Mouse (Mus musculus) urinary bladder, postnatal 4 days (tissue): ENCODE results near the gene Arhgdia.
A peak's percentile ranks its signal among the peaks of the same experiment; 100 is the strongest.

ENCODE experiments used
- DNase-seq, 2 experiments: peaks; one replicate each; pipeline ENCODE4 v3.0.0; 2021 to 2022; ENCODE audit warnings: low spot score in 2 of 2

Gene Arhgdia

DNA sequence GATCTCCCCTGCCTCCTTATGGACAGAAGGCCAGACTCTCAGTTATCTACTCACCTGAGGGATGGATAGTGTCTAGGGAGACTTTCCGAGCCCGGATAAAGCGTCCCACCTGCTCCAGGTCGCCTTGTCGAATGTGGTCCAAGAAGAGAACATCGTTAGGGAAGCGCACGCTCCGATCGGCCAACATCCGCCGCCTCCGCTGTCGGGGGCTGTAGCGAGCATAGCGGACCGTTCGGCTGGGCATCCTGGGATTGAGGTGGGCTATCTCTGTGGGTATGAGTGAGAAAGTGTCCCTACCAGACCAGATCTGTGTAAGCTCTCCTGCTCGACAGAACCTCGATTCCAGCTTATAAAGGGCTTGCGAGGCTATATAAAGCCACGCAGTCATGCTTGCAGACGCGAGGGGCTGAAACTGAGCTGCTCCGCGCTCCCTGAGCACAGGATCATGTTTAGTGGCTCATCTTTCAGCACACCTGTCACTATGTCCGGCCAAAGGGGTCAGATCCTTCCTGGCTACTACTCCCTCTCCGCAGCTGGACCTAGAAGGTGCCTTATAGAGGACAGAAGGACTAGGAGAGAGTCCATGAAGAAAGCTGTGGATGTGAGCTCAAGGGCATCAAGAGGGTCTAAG, 30.5 kb downstream of the Arhgdia start, which contains the start of gene Ppp1r27:
Gene Ppp1r27 (minus strand): TSS at position 323 of the 631 bp plus-strand sequence.
- no peak for DNase-seq

DNA sequence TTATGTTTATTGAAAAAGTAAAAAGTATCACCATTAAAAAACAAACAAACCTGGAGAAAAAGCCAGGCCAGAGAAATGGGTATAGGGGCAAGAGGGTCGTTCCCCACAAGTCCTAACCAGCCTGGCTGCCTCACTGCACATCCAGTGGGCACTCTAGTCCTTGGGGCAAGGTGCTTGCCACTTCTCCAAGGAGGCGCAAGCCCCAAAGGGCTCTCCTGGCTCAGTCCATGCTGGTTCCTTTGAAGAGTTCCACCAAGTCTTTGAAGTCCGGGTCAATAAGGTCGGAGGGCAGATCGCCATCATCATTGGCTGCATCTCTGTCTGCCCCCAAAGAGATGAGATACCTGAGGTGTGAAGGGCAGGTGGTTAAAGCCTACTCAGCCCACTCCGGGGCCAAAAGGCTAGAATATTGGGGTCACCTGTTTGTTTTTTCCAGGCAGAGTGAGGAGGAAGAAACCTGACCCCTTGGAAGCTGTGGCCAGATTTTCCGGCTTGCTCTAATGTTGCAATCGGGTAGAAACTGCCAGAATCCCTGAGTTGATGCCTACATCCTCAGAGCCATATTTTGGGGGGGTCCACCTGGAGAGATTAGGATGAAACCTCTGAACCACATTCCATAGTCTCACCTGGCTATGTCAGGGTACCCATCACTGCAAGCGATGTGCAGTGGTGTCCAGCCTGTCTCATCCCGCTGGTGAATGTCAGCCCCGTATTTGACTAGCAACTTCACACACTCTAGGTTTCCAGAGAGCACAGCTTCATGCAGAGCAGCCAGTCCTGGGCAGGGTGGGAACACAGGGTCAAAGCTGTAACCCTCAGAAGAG, 31.2 kb downstream of the Arhgdia start:
- DNase-seq, result no peak

DNA sequence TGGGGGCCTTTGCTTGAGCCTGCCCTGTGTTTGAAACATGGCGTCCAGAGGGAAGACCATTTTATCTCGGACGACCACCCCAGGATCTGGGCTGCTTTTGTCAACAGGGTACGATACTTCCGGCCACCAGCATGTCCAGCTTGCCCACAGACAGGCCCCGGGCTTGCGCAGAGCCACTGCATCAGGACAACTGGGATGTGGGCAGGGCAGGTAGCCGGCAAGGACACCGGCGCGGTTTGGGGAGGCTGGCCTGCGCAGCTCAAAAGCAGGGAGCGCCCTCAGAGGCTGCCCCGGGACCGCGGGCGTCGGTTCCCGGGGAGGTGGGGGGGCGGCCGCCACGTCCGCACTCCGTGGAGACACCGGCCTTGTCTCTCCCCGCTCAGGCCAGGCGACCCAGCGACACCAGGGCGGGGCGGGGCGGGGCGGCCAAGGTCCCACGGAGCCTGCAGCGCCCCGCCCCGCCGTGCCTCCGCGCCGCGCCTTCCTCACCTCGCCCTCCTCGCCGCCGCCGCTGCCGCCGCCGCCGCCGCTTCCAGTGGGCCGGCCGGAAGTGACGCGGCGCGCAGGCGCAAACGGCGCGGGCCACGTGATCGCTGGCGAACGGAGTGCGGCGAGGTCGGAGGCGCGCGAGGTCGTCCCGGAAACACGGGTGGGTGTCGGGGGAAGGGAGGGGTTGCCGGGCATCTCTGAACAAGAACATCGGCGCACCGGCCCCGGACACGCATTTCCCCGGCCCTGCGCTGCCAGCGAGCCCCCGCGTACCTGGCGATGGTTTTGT, 32.1 kb downstream of the Arhgdia start, which contains the start of gene Mcrip1:
Gene Mcrip1 (minus strand): TSS at position 560 of the 778 bp plus-strand sequence.
- peak; percentile 91 to 95 for DNase-seq

DNA sequence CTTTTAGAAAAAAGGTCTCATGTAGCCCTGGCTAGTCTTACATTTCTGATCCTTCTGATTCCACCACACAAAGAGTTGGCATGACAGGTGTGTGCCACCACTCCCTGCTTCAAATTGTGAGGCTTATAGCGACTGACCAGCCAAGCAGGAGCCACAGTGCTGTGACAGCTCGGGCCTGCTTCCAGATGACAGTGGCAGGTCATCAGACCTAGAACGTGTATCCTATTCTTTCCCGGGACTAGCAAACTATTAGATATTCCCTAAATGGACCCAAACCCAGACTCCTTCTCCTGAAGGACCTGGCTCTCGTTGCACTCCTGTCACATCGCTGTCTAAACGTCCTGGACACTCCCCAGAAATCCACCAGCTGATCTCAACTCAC, 32.6 kb downstream of the Arhgdia start:
- DNase-seq, result no peak

DNA sequence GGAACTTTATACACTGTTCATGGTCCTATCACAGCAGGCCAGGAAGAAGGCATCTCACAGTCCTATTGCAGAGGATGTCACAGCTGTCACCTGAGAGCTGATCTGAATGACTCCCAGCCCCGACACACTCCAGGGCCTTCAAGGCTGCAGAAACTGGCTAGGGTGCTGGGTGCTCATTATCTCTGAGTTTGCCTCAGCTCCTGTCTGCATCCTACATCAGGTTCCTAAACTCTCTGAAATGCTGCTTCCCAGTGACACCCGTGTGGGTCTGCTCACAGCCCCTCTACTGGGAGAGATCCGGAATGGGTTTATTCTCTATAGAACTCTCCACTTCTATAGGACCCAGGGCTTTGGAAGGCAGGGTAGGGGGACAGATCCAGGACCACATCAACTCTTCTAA, 33.2 kb downstream of the Arhgdia start:
- DNase-seq, result no peak

DNA sequence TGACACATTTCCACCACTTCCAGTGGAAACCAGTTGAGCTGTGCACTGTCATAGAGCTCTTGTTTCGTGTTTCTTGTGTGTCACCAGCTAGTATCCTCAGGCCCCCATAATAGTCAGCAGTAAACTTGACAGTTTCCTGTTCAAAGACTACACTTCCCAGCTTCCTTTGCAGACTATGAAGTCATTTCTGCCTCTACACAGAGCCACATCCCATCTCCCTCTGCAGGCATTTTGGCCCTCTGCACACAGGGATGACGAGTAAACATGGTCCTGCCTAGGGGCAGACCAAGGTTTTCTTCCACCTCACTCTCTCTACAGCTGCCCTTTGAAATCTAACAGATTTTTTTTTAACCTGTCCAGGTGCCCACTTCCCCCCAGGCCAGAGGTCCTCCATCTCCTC, 34.0 kb downstream of the Arhgdia start:
- DNase-seq, result no peak

DNA sequence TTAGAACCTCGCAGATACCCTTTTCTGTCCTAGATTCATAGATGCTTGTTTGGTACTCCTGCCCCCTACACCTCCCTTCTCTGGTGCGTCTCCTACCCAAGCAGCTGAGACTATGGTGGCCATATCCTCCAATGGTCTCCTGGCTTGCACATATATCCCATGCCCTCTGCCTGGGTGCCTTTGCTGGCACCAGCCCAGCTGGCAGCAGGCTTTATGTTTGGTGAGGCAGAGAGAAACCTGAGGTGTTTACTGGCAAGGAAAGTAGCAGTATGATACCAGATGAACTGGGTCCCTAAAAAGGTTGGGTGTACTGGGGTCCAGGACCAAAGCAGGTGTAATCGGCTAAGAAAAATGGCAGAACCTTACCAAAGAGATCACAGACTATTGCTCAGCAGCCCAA, 35.5 kb downstream of the Arhgdia start:
- no peak for DNase-seq

DNA sequence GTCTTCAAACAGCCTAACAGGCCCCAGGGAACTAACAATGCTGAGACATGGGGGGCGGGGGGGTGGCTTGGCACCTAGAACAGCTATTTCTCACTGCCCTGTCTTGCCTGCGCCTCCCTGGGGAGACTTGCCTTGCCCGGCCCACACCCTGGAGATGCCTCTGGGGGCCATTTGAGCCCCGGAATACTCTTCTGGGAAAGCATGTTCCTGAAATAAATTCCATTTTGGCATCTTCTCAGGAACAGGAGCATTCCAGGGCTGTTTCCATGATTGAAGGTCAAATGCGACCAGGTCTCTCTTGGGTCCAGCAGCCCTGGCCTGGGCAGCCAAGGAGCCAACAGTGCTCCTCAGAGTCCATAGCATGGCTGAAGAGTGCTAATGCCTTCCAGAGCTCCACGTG, 39.0 kb downstream of the Arhgdia start:
- no peak for DNase-seq

DNA sequence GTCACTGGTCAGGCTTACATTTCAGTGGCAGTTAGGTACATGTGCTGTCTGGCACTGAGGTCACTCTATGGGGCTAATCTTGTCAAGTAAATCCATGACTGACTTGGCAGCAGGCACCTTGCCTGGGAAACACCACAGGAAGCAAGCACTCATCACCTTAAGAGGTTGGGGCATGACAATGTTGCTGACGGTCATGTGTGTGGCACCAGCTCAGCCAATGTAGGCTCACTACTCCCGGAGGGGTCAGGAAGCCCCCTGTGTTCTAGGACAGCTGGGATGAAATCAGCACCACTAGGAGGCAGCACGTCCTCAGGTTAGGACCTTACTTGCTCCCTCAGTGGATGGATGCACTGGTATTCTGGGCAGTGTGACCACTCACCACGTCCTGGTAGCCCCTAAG, 39.5 kb downstream of the Arhgdia start:
- DNase-seq, result no peak

DNA sequence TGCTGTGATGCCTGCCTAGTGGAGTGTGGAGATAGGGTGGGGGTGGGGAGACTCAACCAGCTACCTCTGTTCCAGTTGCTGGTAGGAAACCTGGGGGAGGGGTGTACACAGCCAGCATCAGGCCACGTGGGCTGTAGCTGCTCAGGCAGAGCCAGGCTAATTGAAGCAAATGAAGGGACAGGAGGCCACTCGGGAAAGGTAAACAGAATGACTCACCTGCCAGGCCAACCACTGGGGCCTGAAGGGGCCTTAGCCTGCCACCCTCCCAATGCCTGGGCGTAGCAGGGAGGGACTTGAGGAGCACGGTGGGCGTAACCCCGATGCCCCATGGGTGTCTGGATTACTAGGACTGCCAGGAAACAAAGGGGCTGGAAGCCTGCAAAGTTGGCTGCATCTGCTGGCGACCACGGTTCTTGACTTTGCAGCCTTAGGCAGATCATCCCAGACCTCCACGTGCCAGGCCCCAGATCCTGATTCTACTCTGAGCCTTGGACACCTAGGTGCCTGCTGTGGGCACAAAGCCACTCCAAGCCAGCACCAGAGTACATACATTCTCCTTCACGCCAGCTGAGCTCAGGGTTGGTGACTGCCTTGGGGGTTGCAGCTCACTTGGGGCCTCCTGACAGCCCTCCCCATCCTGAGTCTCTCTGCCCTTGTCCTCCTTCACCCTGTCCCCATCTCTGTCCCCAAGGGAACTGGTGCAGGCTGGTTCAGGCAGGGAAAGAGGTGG, 42.0 kb downstream of the Arhgdia start:
- DNase-seq, result peak in 1 of 2 experiments; percentile 50

DNA sequence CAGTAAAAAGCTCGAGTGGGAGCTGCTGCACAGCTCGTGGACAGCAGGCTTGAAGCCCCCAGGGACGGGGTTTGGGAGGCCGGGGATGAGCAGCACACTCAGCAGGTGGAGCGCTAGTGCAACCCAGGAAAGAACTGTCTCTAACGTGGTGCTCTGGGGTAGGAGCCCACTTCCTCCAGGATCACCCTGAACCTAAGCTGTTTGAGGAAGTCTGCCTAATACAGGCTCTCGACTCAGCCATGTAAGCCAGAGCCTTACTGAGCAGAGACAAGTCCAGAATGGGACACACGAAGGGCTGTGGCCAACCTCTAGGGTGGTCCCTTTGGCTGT, 42.5 kb downstream of the Arhgdia start:
- DNase-seq, result no peak

DNA sequence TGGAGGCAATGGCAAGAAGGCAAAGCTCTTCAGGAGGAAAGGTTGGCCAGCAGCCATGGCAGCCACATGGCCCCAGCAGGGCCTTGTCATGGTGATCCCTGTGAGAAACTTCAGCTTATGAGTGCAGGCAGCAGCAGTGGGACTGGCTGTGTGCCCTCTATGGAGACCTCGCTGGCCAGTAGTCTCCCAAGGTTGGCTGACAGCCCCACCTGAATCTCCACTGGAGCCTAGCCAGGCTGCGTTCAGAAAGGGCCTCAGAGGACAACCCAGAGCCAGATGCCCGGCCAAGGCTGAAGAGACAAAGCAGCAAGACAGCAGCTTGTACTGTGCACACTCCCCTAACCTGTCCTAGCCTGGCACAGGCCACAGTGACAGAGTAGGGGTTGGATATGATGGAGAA, 42.9 kb downstream of the Arhgdia start:
- DNase-seq, result peak in 1 of 2 experiments; percentile 49

DNA sequence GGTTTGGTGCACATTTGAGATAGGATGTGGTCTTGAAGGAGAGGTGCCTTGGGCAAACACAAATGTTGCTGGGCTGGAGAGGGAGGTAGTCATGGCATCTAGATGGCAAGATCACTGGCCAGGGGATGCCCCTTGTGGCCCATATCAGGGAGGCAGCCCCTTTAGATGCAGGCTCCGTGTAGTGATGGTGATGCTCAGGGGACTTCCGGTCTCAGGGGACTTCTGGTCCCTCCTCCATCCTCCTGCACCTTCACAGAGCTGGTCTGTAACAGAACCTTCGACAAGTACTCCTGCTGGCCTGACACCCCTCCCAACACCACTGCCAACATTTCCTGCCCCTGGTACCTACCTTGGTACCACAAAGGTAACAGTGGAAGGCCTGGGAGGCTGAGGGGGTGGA, 45.6 kb downstream of the Arhgdia start:
- no peak for DNase-seq

DNA sequence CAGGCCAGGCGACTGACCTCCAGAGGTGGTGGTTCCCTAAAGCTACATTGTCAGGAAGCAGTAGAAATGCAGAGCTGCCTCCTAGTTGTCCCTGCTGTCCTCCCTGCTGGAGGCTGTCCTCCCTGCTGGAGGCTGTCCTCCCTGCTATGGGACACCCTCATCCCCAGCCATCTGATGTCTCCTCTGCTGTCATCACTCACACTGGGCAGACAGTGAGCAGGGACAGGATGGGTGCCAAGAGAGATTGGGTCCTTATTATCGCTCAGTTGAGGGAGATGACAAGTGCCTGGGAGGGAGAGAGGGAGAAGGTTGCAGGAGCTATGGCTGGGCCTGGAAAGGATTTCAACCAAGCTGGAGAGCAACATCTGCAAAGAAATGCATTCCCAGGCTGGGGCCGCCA, 46.3 kb downstream of the Arhgdia start:
- DNase-seq, result no peak

DNA sequence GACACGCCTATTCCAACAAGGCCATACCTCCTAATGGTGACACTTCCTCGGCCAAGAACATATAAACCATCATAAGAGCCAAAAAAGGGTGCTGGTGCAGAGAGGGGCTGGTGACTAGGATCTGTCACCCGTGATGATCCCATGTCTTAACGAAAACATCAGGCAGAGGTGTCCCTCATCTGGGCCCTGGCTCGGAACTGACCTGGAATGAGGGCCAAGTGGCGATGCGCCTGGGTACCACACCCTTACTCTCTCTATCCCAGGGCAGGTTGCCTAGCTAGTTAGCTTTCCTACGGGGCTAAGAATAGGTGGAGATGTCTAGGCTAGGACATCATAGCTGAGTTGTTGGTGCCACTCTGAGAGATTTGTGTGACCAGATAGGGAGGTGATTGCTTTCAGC, 47.3 kb downstream of the Arhgdia start:
- DNase-seq, result no peak

DNA sequence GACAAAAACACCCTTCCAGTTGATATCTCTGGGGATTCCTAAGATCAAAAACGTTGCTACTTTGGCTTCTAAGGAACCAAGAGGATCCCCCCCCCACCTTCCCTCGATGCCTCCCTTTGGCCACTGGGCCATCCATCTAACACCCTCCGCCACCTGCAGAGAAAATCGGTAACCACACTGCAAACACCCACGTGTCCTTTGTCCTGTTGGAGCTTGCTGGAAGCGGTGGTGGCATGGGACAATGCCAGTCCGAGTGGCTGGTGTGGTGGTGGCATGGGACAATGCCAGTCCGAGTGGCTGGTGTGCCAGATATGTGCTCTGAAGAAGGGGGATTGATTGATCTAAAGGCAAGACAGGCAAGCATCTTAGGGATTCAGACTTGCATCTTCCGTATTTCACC, 49.8 kb downstream of the Arhgdia start:
- no peak for DNase-seq

DNA sequence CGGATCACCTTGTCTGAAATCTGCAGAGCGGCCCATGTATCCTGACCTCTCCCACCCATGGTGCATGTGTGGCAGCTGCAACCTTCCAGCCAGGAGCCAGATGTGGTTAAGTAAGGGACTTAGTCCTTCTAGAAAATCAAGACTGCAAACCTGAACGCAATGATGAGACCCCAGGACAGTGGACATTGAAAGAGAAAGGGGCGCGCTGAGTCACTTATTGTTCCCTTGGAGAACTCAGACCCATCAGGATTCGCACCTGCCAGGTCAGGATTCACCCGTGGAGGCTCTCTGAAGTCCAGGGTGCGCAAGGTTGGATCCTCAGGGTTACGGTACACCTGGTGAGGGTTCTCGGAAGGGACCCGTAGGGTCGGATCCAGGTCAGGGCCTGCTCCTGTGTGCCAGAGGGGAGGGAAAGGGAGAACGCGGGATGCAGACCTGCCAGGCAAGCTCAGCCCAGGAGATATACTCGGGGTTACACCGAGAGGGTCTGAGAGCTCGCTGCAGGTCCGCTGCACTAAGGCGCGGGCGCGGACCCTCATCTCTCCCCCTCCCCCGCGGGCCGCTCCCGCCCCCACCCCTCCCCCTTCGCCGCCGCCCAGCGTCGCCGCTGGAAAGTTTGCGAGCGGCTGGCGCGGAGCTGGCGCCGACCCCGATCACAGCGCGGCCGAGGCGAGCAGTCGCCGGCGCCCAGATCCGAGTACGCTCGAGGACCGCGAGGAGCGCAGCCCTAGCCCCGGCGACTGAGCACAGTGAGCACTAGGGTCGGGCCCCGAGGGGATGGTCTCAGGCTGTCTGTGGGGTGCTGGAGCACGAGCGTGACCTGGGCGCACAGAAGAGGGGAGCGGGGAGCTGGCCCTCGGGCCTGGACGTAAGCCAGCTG, 51.1 kb downstream of the Arhgdia start, which contains the start of gene Gcgr:
Gene Gcgr (plus strand): TSS at position 615 of the 880 bp plus-strand sequence.
- no peak for DNase-seq

DNA sequence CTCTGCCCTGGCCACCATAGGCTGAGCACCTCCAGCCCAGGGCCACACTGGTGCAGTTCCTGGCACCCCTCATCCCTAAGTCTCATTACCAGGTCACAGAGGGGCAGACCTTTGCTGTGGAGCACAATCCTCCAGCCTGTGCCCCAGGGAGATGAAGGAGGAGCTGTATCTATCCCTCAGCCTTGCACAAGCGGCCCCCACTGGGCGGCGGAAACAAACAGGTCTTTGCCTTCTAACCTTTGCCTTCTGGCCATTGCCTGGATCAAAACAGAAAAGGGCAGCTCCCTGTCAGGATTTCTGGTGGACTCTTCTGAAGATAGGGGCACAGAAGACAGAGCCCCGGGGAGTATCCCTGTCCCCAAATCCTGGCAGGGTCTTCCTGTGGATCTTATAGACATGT, 52.5 kb downstream of the Arhgdia start:
- no peak for DNase-seq
